Mouse (Mus musculus) left cerebral cortex, adult 9 months (tissue): ENCODE results near the gene Cdca4.
"Not testable (repeated sequence)": the region's sequence is repeated elsewhere in the genome, so short reads cannot be mapped to it uniquely, and the experiment has no call there.

Experiments used
- DNase-seq, 2 experiments: peaks; one replicate each; pipeline ENCODE4 v3.0.0; 2022; ENCODE audit warnings: low spot score in 2 of 2

Gene Cdca4

GRCm38 (mm10) chr12:112857021-112857925 is 28.1 kb upstream of the Cdca4 start:
- no peak for DNase-seq

- DNase-seq, result no peak
These were observed 27.1 kb upstream of the Cdca4 start for GRCm38 (mm10) chr12:112856338-112856737.

GRCm38 (mm10) chr12:112854610-112855333 is 25.5 kb upstream of the Cdca4 start:
- DNase-seq, result no peak

GRCm38 (mm10) chr12:112853050-112853729 is 24.0 kb upstream of the Cdca4 start:
- no peak for DNase-seq

GRCm38 (mm10) chr12:112851116-112851515 is 21.9 kb upstream of the Cdca4 start:
- no peak for DNase-seq

- no peak for DNase-seq
These were observed 21.1 kb upstream of the Cdca4 start for GRCm38 (mm10) chr12:112850344-112850743.

GRCm38 (mm10) chr12:112849235-112850022 is 20.2 kb upstream of the Cdca4 start:
- DNase-seq, result no peak

- no peak for DNase-seq
These were observed 18.7 kb upstream of the Cdca4 start for GRCm38 (mm10) chr12:112847880-112848279.

- DNase-seq, result peak in 1 of 2 experiments; percentile 86
These were observed 14.6 kb upstream of the Cdca4 start for GRCm38 (mm10) chr12:112843803-112844202.

- not testable (repeated sequence) for DNase-seq
These were observed 12.9 kb upstream of the Cdca4 start for GRCm38 (mm10) chr12:112842128-112842527.

GRCm38 (mm10) chr12:112841338-112841892 is 12.2 kb upstream of the Cdca4 start:
- not testable (repeated sequence) for DNase-seq

- DNase-seq, result no peak
These were observed 11.2 kb upstream of the Cdca4 start for GRCm38 (mm10) chr12:112840209-112841086.

- no peak for DNase-seq
These were observed 5.8 kb upstream of the Cdca4 start for GRCm38 (mm10) chr12:112835046-112835445.

- DNase-seq, result no peak
These were observed 4.3 kb upstream of the Cdca4 start for GRCm38 (mm10) chr12:112833527-112833926.

GRCm38 (mm10) chr12:112832411-112832810 is 3.2 kb upstream of the Cdca4 start:
- no peak for DNase-seq

GRCm38 (mm10) chr12:112830570-112830969 is 1.3 kb upstream of the Cdca4 start:
- DNase-seq, result no peak

- no peak for DNase-seq
These were observed 918 bp upstream of the Cdca4 start for GRCm38 (mm10) chr12:112830141-112830540.

- peak in 1 of 2 experiments; percentile 64 for DNase-seq
These were observed 551 bp downstream of the Cdca4 start for GRCm38 (mm10) chr12:112828501-112829243.

- DNase-seq, result no peak
These were observed 3.3 kb downstream of the Cdca4 start for GRCm38 (mm10) chr12:112825901-112826300.
